Mouse (Mus musculus) intestine, embryonic 16.5 days (tissue): ENCODE measurements around the gene Ptgfrn. TPM values are rescaled to one million over a fixed set of nuclear protein-coding genes. Genes with fewer than 3 reads are reported as not detected.

Experiments
- ATAC-seq: fragments of 200-750 bp; cut with Nextera tagmentation; 2 replicates; pipeline ENCODE4 v1.8.0; 2017; ENCODE audit warnings: moderate TSS enrichment, moderate library complexity
- H3K27ac ChIP-seq: fragments of 300-500 bp; sonication (generic); 2 replicates; pipeline ENCODE4 v1.5.1; 2014; ENCODE audit warnings: mild to moderate bottlenecking, low read length
- H3K27me3 ChIP-seq: fragments of 300-500 bp; sonication (generic); replicated peaks from 2 replicates; pipeline ENCODE4 v1.6.1; 2014; ENCODE audit warnings: low read length, control low read depth, mixed read lengths; ENCODE audit not compliant: control insufficient read depth, insufficient read depth
- H3K36me3 ChIP-seq: fragments of 300-500 bp; sonication (generic); 2 replicates; pipeline ENCODE4 v1.6.1; 2014; ENCODE audit warnings: low read length, control low read depth; ENCODE audit not compliant: control insufficient read depth, insufficient read depth
- H3K4me1 ChIP-seq: fragments of 300-500 bp; sonication (generic); 2 replicates; pipeline ENCODE4 v1.6.1; 2014; ENCODE audit warnings: low read length, control low read depth, mixed read lengths; ENCODE audit not compliant: control insufficient read depth, insufficient read depth
- H3K4me2 ChIP-seq: fragments of 300-500 bp; sonication (generic); 2 replicates; pipeline ENCODE4 v1.6.1; 2014; ENCODE audit warnings: low read depth, low read length, control low read depth
- H3K4me3 ChIP-seq: fragments of 300-500 bp; sonication (generic); 2 replicates; pipeline ENCODE4 v1.5.1; 2014; ENCODE audit warnings: mild to moderate bottlenecking, low read length
- H3K9ac ChIP-seq: fragments of 300-500 bp; sonication (generic); 2 replicates; pipeline ENCODE4 v1.6.1; 2014; ENCODE audit warnings: low read depth, low read length
- H3K9me3 ChIP-seq: fragments of 300-500 bp; sonication (generic); 2 replicates; pipeline ENCODE4 v1.6.1; 2016; ENCODE audit warnings: low read length, control low read depth; ENCODE audit not compliant: control insufficient read depth
- WGBS: fragments of 180-500 bp; shearing (Covaris S2); extraction: QIAGEN DNeasy Blood & Tissue Kit; methylation state at CpG from one replicate; pipeline ENCODE4 v1.1.7; 2014; 5-methylcytosine and 5-hydroxymethylcytosine counted together
- polyA plus RNA-seq: library from polyadenylated mRNA; unstranded; fragments of >200 nt; fragmentation: Nextera tagmentation; extraction: Ambion mirVana; gene quantifications from 2 replicates; pipeline ENCODE4 v1.2.1, GENCODE M21; 2015

Gene Ptgfrn
- polyA plus RNA-seq, 1 experiment from 2014 or later = 3.2 TPM

- 87% methylated on average over 7 of the region's 7 CpGs for WGBS
- ATAC-seq = no peak
Measured at GRCm38 (mm10) chr3:101041997-101042396, 68.1 kb downstream of the Ptgfrn start.

GRCm38 (mm10) chr3:101037984-101038545, 72.0 kb downstream of the Ptgfrn start:
- Histone ChIP-seq H3K27ac (no peak overlapping the region), H3K9ac (no peak overlapping the region), H3K4me2 (no peak overlapping the region), H3K4me1 (no peaks in the 10 kb centered on the region), H3K36me3 (peaks cover 5% of the 10 kb centered on the region; the same call in 1 of the 2 replicates), H3K4me3 (no peak overlapping the region), H3K9me3 (no peaks in the 10 kb centered on the region), H3K27me3 (no peaks in the 10 kb centered on the region)
- WGBS = 75% methylated on average over 5 of the region's 5 CpGs
- no peak for ATAC-seq

More at GRCm38 (mm10) chr3:101041997-101042396, 68.1 kb downstream of the Ptgfrn start:
- no peak overlapping the region for H3K4me3 ChIP-seq
- H3K27ac ChIP-seq = no peak overlapping the region
- peaks cover 8% of the 10 kb centered on the region; the same call in 1 of the 2 replicates for H3K4me1 ChIP-seq
- H3K4me2 ChIP-seq = no peak overlapping the region
- no peaks in the 10 kb centered on the region for H3K9me3 ChIP-seq
- H3K36me3 ChIP-seq = peaks cover 8% of the 10 kb centered on the region; the same call in 1 of the 2 replicates
- no peak overlapping the region for H3K9ac ChIP-seq
- no peaks in the 10 kb centered on the region for H3K27me3 ChIP-seq

GRCm38 (mm10) chr3:101036001-101036400, 74.1 kb downstream of the Ptgfrn start:
- 98% methylated on average over 2 of the region's 2 CpGs for WGBS
- H3K4me3 ChIP-seq = no peak overlapping the region
- no peak overlapping the region for H3K4me2 ChIP-seq
- no peak overlapping the region for H3K9ac ChIP-seq
- H3K4me1 ChIP-seq = peaks cover 7% of the 10 kb centered on the region
- no peaks in the 10 kb centered on the region for H3K9me3 ChIP-seq
- no peak for ATAC-seq
- no peaks in the 10 kb centered on the region for H3K27me3 ChIP-seq
- H3K36me3 ChIP-seq = no peaks in the 10 kb centered on the region
- H3K27ac ChIP-seq = no peak overlapping the region

GRCm38 (mm10) chr3:101034509-101034908, 75.6 kb downstream of the Ptgfrn start:
- Histone ChIP-seq H3K27ac (no peak overlapping the region), H3K27me3 (no peaks in the 10 kb centered on the region), H3K36me3 (no peaks in the 10 kb centered on the region), H3K9ac (no peak overlapping the region), H3K4me2 (no peak overlapping the region), H3K9me3 (no peaks in the 10 kb centered on the region), H3K4me1 (peaks cover 9% of the 10 kb centered on the region), H3K4me3 (no peak overlapping the region)
- ATAC-seq = no peak
- WGBS = 90% methylated on average over 9 of the region's 9 CpGs

GRCm38 (mm10) chr3:101033644-101034043, 76.4 kb downstream of the Ptgfrn start:
- Histone ChIP-seq H3K27me3 (no peaks in the 10 kb centered on the region), H3K4me2 (no peak overlapping the region), H3K4me1 (peaks cover 9% of the 10 kb centered on the region), H3K4me3 (no peak overlapping the region), H3K36me3 (no peaks in the 10 kb centered on the region), H3K9me3 (no peaks in the 10 kb centered on the region), H3K27ac (no peak overlapping the region), H3K9ac (no peak overlapping the region)
- WGBS = 61% methylated on average over 4 of the region's 4 CpGs
- ATAC-seq = no peak

GRCm38 (mm10) chr3:101031456-101032142, 78.5 kb downstream of the Ptgfrn start:
- Histone ChIP-seq H3K27ac (no peak overlapping the region), H3K4me3 (no peak overlapping the region), H3K4me2 (no peak overlapping the region), H3K27me3 (no peaks in the 10 kb centered on the region), H3K9me3 (no peaks in the 10 kb centered on the region), H3K9ac (no peak overlapping the region), H3K4me1 (peaks cover 9% of the 10 kb centered on the region), H3K36me3 (no peaks in the 10 kb centered on the region)
- ATAC-seq = no peak
- 49% methylated on average over 7 of the region's 7 CpGs for WGBS

GRCm38 (mm10) chr3:101030630-101031029, 79.4 kb downstream of the Ptgfrn start:
- Histone ChIP-seq H3K9ac (no peak overlapping the region), H3K27ac (no peak overlapping the region), H3K9me3 (no peaks in the 10 kb centered on the region), H3K4me1 (peaks cover 9% of the 10 kb centered on the region), H3K4me3 (no peak overlapping the region), H3K4me2 (no peak overlapping the region), H3K27me3 (no peaks in the 10 kb centered on the region), H3K36me3 (no peaks in the 10 kb centered on the region)
- no peak for ATAC-seq
- 86% methylated on average over 1 of the region's 1 CpGs for WGBS

- Histone ChIP-seq H3K4me1 (peaks cover 9% of the 10 kb centered on the region), H3K4me2 (no peak within 1 kb of the TSS), H3K4me3 (no peak within 1 kb of the TSS), H3K9me3 (no peaks in the 10 kb centered on the region), H3K27ac (no peak within 1 kb of the TSS), H3K36me3 (no peaks in the 10 kb centered on the region), H3K9ac (no peak within 1 kb of the TSS), H3K27me3 (no peaks in the 10 kb centered on the region)
- WGBS = 93% methylated on average over 4 of the region's 4 CpGs
- no peak for ATAC-seq
Measured at GRCm38 (mm10) chr3:101029339-101029738, 80.7 kb downstream of the Ptgfrn start, which contains the start of gene Cd101. Gene Cd101, minus strand, starts transcription at chr3:101029556.

- Histone ChIP-seq H3K9me3 (no peaks in the 10 kb centered on the region), H3K27me3 (no peaks in the 10 kb centered on the region), H3K4me1 (peaks cover 8% of the 10 kb centered on the region), H3K27ac (no peak overlapping the region), H3K4me3 (no peak overlapping the region), H3K4me2 (no peak overlapping the region), H3K9ac (no peak overlapping the region), H3K36me3 (no peaks in the 10 kb centered on the region)
- ATAC-seq = no peak
- 62% methylated on average over 1 of the region's 1 CpGs for WGBS
Measured at GRCm38 (mm10) chr3:101026741-101027140, 83.3 kb downstream of the Ptgfrn start.
